Mouse (Mus musculus) liver (tissue): ENCODE measurements around the gene Alpl.
A peak's percentile ranks its signal among the peaks of the same experiment; 100 is the strongest.

ENCODE experiments used
- DNase-seq: peaks from one replicate; pipeline ENCODE4 v3.0.0-alpha.2; 2020; ENCODE audit warnings: mixed read lengths

Alpl gene

GRCm38 (mm10) chr4:137768831-137769230 is 27.4 kb downstream of the Alpl start:
- no peak for DNase-seq

- DNase-seq: no peak
Observed at GRCm38 (mm10) chr4:137768381-137768780, 27.8 kb downstream of the Alpl start.

- DNase-seq: peak; percentile 34
Observed at GRCm38 (mm10) chr4:137766365-137766764, 29.8 kb downstream of the Alpl start.

GRCm38 (mm10) chr4:137765554-137765971 is 30.6 kb downstream of the Alpl start:
- DNase-seq: peak; percentile 19

GRCm38 (mm10) chr4:137764621-137765020 is 31.6 kb downstream of the Alpl start:
- DNase-seq: no peak

GRCm38 (mm10) chr4:137763920-137764495 is 32.2 kb downstream of the Alpl start:
- DNase-seq: peak; percentile 34

- no peak for DNase-seq
Observed at GRCm38 (mm10) chr4:137762886-137763285, 33.3 kb downstream of the Alpl start.

GRCm38 (mm10) chr4:137754446-137754845 is 41.7 kb downstream of the Alpl start:
- DNase-seq: no peak

GRCm38 (mm10) chr4:137753199-137753598 is 43.0 kb downstream of the Alpl start:
- DNase-seq: peak; percentile 69

GRCm38 (mm10) chr4:137752471-137752870 is 43.7 kb downstream of the Alpl start:
- DNase-seq: peak; percentile 83

GRCm38 (mm10) chr4:137751717-137752116 is 44.5 kb downstream of the Alpl start:
- DNase-seq: peak; percentile 65

GRCm38 (mm10) chr4:137751310-137751709 is 44.9 kb downstream of the Alpl start:
- DNase-seq: peak; percentile 96

- DNase-seq: no peak
Observed at GRCm38 (mm10) chr4:137750121-137750520, 46.1 kb downstream of the Alpl start.

- DNase-seq: no peak
Observed at GRCm38 (mm10) chr4:137749680-137750079, 46.5 kb downstream of the Alpl start.

GRCm38 (mm10) chr4:137748726-137749125 is 47.5 kb downstream of the Alpl start:
- DNase-seq: no peak

GRCm38 (mm10) chr4:137747590-137747989 is 48.6 kb downstream of the Alpl start:
- DNase-seq: no peak

- no peak for DNase-seq
Observed at GRCm38 (mm10) chr4:137747091-137747490, 49.1 kb downstream of the Alpl start.

- peak; percentile 49 for DNase-seq
Observed at GRCm38 (mm10) chr4:137744433-137744918, 51.7 kb downstream of the Alpl start.

GRCm38 (mm10) chr4:137743791-137744190 is 52.4 kb downstream of the Alpl start:
- DNase-seq: no peak

GRCm38 (mm10) chr4:137740350-137740749 is 55.8 kb downstream of the Alpl start:
- DNase-seq: no peak

GRCm38 (mm10) chr4:137739151-137739923 is 56.8 kb downstream of the Alpl start:
- no peak for DNase-seq

- no peak for DNase-seq
Observed at GRCm38 (mm10) chr4:137737760-137738159, 58.4 kb downstream of the Alpl start.

GRCm38 (mm10) chr4:137736220-137736701 is 59.9 kb downstream of the Alpl start:
- no peak for DNase-seq

GRCm38 (mm10) chr4:137733459-137733858 is 62.7 kb downstream of the Alpl start:
- DNase-seq: no peak
